Mouse (Mus musculus) olfactory bulb, adult 2 months (tissue): ENCODE results near the gene Rwdd3. TPM values are rescaled to one million over a fixed set of nuclear protein-coding genes. Genes with fewer than 3 reads are reported as not detected.
A peak's percentile ranks its signal among the peaks of the same experiment; 100 is the strongest.

Experiments used
- H3K27ac ChIP-seq: fragments of 200-500 bp; 2 replicates; pipeline ENCODE4 v1.5.1; 2012; ENCODE audit warnings: low read depth, low read length; ENCODE audit not compliant: insufficient read depth
- H3K4me1 ChIP-seq: fragments of 200-500 bp; 2 replicates; pipeline ENCODE4 v1.6.1; 2012; ENCODE audit warnings: low read length; ENCODE audit not compliant: control insufficient read depth, insufficient read depth
- H3K4me3 ChIP-seq: fragments of 200-500 bp; 2 replicates; pipeline ENCODE4 v1.5.1; 2012; ENCODE audit warnings: mild to moderate bottlenecking, low read depth, low read length, moderate library complexity; ENCODE audit not compliant: insufficient read depth
- CTCF ChIP-seq: fragments of 200-500 bp; IDR thresholded peaks from 2 replicates; pipeline ENCODE4 v1.5.1; 2012; ENCODE audit warnings: low read depth, mild to moderate bottlenecking, low read length, moderate library complexity; ENCODE audit not compliant: insufficient read depth
- POLR2A ChIP-seq: fragments of 200-500 bp; IDR thresholded peaks from 2 replicates; pipeline ENCODE4 v1.6.1; 2012; ENCODE audit warnings: mild to moderate bottlenecking, low read depth, low read length, moderate library complexity; ENCODE audit not compliant: insufficient read depth
- WGBS: fragments of 180-500 bp; shearing (Covaris S2); methylation state at CpG from one replicate; pipeline ENCODE4 v1.1.7; 2018; 5-methylcytosine and 5-hydroxymethylcytosine counted together
- polyA plus RNA-seq: library from polyadenylated mRNA; stranded (reverse); fragments of >200 nt; gene quantifications from 2 replicates; pipeline ENCODE4 v1.2.4, GENCODE M21; 2012; ENCODE audit warnings: low replicate concordance; ENCODE audit not compliant: missing spikeins, insufficient read depth, insufficient read length

Gene Rwdd3
- polyA plus RNA-seq, 1 experiment: not detected

DNA sequence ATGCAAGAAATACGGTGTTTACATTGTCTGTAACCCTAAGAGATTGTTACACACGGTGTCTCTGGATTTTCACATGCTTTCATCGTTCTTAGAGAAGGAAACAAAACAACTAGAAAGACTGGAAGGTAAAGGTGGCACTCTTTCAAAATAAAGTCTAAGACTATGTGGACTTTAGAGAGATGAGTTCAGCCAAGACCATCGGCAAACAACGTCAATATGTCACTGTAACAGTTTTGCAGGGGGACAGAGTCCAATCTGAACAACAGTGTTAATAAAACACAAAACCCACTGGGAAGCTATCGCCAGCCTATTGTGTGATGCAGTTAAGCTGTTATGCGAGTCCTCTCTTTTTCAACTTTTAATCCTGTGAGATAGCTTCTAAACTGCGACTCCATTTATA lies 2.9 kb downstream of the Rwdd3 start:
- Histone ChIP-seq H3K4me1 (peaks cover 4% of the 10 kb centered on the region; the same call in 1 of the 2 replicates), H3K4me3 (no peak overlapping the region), H3K27ac (no peak overlapping the region)
- no peak for TF ChIP-seq POLR2A
- no peak for TF ChIP-seq CTCF
- WGBS: 88% methylated on average over 8 of the region's 8 CpGs

DNA sequence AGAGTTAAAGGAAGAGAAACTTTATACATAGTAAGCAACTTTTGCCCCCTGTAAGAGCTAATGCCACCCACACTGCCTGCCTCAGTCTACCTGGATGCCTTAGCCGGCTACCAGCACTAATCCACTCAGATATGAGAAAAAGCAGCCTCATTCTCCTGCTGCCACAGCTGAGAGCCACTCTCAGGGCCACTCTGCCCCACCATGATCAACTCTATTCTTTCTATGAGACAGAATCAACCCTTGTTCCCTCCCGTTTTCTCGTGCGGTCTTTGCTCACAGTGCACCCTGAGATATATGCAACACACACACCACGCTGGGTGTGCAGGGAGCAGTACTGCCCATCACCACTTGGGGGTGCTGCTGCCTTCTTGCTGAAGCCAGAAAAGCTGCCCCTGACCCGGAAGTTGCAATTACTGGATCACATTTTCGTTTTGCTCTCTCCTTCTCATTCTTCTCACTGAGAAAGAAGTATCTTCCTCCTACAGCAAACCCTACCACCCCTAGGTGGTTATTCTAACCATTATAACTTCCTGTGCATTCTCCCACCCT lies 8.2 kb downstream of the Rwdd3 start:
- Histone ChIP-seq H3K4me1 (peaks cover 2% of the 10 kb centered on the region; the same call in 1 of the 2 replicates), H3K27ac (no peak overlapping the region), H3K4me3 (no peak overlapping the region)
- TF ChIP-seq CTCF: peak; percentile 66
- no peak for TF ChIP-seq POLR2A
- WGBS: 45% methylated on average over 7 of the region's 7 CpGs

DNA sequence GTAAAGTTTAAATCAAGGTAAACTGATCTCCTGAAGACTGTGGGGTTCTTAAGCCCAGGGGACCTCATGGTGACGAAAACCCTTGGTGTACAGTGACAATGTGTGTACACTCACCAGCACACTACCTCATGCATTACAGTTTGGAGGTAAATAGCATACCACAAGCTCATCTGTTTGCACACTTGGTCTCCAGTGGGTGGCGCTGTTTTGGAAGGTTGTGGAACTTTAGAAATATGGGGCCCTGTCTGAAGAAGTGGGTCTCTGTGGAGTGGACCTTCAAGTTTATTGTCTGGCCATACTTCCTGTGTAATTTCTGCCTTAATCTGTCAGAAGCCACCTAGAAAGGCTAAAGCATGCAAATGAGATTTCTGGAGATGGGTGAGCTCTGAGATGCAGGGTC lies 9.8 kb downstream of the Rwdd3 start:
- 55% methylated on average over 2 of the region's 2 CpGs for WGBS
- H3K4me1 ChIP-seq: peaks cover 8% of the 10 kb centered on the region
- no peak overlapping the region for H3K27ac ChIP-seq
- TF ChIP-seq CTCF: no peak
- no peak for TF ChIP-seq POLR2A
- H3K4me3 ChIP-seq: no peak overlapping the region

DNA sequence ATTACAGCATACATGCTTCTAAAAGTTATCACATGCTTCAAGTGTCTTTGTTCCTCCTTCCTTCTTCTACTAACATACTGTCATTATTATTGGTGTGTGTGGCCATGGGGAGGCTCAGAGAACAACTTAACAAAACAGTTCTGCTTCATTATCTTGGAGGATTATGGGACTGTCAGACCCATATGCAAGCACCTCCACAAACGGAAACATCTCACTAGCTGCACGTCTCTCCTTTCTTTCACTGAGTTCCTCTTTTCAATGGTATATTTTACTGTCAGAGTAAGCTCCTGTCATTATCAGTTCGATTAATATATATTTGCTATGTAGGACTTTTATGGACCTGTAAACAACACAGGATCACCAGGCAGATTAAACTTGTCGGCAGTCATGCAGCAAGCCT lies 11.1 kb downstream of the Rwdd3 start:
- 92% methylated on average over 4 of the region's 4 CpGs for WGBS
- H3K27ac ChIP-seq: no peak overlapping the region

DNA sequence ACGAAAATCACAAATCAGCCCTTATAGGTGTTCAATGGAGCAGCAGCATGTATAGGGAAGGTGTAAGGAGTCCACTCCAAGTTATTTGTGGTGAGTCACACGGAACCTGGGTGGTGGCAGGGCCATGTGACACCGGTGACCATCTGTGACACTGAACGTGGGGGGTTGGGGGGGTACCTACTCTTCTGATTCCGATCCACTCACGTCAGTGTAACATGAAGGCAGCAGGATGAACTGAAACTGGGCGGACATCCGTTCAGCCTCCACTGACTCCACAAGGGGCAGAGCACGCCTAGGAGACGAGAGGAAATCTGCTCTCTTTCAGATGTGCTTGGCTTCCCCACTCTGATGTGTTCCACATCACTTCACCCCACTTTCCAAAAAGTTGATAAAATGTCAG lies 11.9 kb downstream of the Rwdd3 start:
- Histone ChIP-seq H3K4me3 (no peak overlapping the region), H3K27ac (no peak overlapping the region), H3K4me1 (peaks cover 10% of the 10 kb centered on the region)
- 79% methylated on average over 10 of the region's 10 CpGs for WGBS
- TF ChIP-seq POLR2A: no peak
- TF ChIP-seq CTCF: no peak

More for the DNA sequence above, 11.1 kb downstream of the Rwdd3 start:
- H3K4me1 ChIP-seq: peaks cover 8% of the 10 kb centered on the region
- no peak overlapping the region for H3K4me3 ChIP-seq
- TF ChIP-seq CTCF: no peak
- no peak for TF ChIP-seq POLR2A

DNA sequence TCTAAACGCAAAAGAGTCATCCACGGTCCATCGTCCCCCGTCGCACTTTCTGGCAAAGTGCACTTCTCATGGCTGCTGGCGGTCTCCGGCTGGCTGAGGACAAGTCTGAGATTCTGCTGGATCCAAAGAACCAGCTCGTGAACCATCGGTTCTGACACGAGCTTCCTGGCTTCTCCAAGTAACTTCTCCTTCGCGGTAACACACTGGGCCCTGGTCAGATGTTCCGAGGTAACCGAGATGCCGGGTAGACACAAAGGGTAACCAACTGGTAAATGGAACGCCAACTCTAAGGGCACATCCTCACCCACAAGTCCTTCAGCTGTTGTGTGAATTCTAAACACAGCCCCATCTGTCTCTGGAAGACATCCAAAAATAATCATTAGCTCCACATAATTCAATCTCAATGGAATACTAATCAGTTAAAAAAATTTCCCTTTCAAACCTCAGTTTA lies 12.6 kb downstream of the Rwdd3 start:
- WGBS: 80% methylated on average over 16 of the region's 16 CpGs
- Histone ChIP-seq H3K4me1 (peaks cover 10% of the 10 kb centered on the region), H3K27ac (no peak overlapping the region), H3K4me3 (no peak overlapping the region)
- TF ChIP-seq POLR2A (no peak), CTCF (no peak)

DNA sequence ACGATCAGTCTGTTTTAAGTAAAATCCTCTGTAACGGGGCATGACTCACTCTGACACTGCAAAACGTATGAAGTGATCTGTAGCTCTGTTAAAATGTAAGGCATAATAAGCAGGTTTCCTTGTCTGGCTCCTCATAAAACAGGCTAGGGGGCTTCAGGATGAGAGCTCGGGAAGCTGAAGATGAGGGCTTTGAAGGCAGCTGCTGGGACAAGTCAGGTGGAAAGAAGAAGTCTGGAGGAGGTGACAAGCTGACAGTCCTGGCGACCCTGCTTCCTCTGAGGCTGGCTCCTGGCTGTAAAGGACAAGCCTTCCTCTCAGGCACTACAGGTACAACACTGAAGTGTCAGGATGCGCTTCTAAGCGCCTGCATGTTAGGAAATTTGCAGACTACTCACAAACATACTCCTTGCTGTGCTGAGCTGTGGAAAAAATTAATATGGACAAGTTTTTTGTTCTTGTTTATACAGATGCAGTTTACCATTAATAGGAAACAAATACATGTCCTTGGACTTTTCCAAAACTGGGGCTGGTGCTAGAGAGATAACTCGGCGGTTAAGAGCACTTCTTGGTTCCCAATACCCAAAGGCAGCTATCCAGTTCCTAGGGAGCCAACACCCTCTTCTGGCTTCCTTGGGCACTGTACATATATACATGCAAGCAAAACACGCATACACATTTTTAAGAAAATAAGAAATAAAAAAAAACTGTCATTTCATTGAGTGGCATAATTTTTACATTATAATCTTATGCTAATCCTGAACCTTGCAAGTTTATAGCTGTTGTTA lies 13.8 kb downstream of the Rwdd3 start:
- 69% methylated on average over 10 of the region's 10 CpGs for WGBS
- TF ChIP-seq CTCF: no peak
- no peak for TF ChIP-seq POLR2A
- peaks cover 10% of the 10 kb centered on the region for H3K4me1 ChIP-seq
- H3K27ac ChIP-seq: no peak overlapping the region
- H3K4me3 ChIP-seq: no peak overlapping the region

DNA sequence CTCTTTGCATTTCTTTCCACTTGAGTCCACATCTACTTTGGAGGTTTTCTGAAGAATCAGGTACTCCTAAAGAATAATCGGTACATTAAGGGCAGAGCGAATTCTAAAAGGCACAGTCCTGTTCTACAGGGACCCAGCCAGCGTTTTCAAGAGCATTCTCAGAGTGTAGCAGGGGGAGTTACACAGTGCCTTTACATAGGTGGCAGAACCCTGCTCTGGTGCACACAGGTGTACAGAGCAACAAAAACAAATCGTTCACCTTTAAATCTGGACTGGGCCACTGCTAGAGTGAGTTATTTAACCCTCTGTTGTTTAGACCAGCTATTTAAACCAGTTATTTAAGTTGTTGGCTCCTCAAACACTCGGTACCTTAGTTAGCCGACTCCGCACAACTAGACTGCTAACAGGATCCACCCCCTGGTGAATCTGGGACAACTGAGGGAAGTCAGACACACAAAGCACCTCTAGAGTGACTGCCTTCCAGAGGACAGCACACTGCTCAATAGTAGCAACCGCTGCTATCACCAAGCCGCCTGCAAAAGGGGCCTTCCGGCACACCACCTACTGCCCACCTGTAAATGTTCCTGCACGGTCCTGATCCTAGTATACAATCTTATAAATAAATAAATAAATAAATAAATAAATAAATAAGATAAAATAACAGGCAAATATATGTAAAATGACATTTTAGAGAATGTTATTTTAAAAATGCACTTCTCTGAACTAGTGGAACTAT lies 14.9 kb downstream of the Rwdd3 start:
- H3K4me3 ChIP-seq: no peak overlapping the region
- H3K27ac ChIP-seq: no peak overlapping the region
- WGBS: 45% methylated on average over 11 of the region's 11 CpGs
- peaks cover 10% of the 10 kb centered on the region for H3K4me1 ChIP-seq
- no peak for TF ChIP-seq POLR2A
- TF ChIP-seq CTCF: no peak

DNA sequence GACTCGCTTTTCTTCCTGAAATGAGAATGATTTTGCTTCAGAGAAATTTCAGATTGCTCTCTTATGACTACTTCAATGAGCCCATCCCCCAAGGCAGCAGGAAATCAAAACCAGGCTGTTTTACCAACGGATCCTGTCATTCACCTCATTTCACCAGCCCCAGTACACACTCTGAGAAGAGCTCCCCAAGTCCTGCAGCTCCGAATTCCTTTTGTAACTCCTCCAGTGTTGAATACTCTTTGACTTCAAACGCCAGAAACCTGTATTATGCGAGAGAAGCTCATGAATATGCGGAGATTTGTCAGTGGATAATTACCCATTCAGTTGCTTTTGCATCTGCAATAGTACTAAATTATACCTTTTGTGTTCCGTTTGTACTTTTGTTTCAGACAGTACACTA lies 15.5 kb downstream of the Rwdd3 start:
- H3K27ac ChIP-seq: no peak overlapping the region
- H3K4me1 ChIP-seq: peaks cover 10% of the 10 kb centered on the region
- no peak overlapping the region for H3K4me3 ChIP-seq
- WGBS: 11% methylated on average over 7 of the region's 7 CpGs
- TF ChIP-seq POLR2A (no peak), CTCF (no peak)
